Mouse (Mus musculus) midbrain, embryonic 16.5 days (tissue): ENCODE measurements around the gene Rpn1. TPM values are rescaled to one million over a fixed set of nuclear protein-coding genes. Genes with fewer than 3 reads are reported as not detected.
A peak's percentile ranks its signal among the peaks of the same experiment; 100 is the strongest.

ENCODE experiments used
- ATAC-seq: fragments of 200-750 bp; cut with Nextera tagmentation; 2 replicates; pipeline ENCODE4 v1.8.0; 2017; ENCODE audit warnings: moderate TSS enrichment
- H3K27ac ChIP-seq: fragments of 300-500 bp; sonication (generic); 2 replicates; pipeline ENCODE4 v1.5.1; 2014; ENCODE audit warnings: mild to moderate bottlenecking, low read length, mixed read lengths
- H3K27me3 ChIP-seq: fragments of 300-500 bp; sonication (generic); 2 replicates; pipeline ENCODE4 v1.6.1; 2014; ENCODE audit warnings: low read depth, low read length, mixed read lengths; ENCODE audit not compliant: control insufficient read depth, insufficient read depth
- H3K36me3 ChIP-seq: fragments of 300-500 bp; sonication (generic); 2 replicates; pipeline ENCODE4 v1.6.1; 2014; ENCODE audit warnings: mild to moderate bottlenecking, low read length, moderate library complexity, mixed read lengths; ENCODE audit not compliant: control insufficient read depth, insufficient read depth
- H3K4me1 ChIP-seq: fragments of 300-500 bp; sonication (generic); 2 replicates; pipeline ENCODE4 v1.6.1; 2014; ENCODE audit warnings: mild to moderate bottlenecking, low read length, mixed read lengths; ENCODE audit not compliant: control insufficient read depth, insufficient read depth
- H3K4me2 ChIP-seq: fragments of 300-500 bp; sonication (generic); 2 replicates; pipeline ENCODE4 v1.6.1; 2014; ENCODE audit warnings: mild to moderate bottlenecking, low read length, mixed read lengths
- H3K4me3 ChIP-seq: fragments of 300-500 bp; sonication (generic); 2 replicates; pipeline ENCODE4 v1.5.1; 2014; ENCODE audit warnings: low read depth, mild to moderate bottlenecking, low read length, moderate library complexity, mixed read lengths
- H3K9ac ChIP-seq: fragments of 300-500 bp; sonication (generic); 2 replicates; pipeline ENCODE4 v1.6.1; 2014; ENCODE audit warnings: low read depth, low read length, mixed read lengths
- H3K9me3 ChIP-seq: fragments of 300-500 bp; sonication (generic); replicated peaks from 2 replicates; pipeline ENCODE4 v1.6.1; 2014; ENCODE audit warnings: mild to moderate bottlenecking, low read length, mixed read lengths; ENCODE audit not compliant: control insufficient read depth, poor library complexity, severe bottlenecking
- whole genome bisulfite sequencing: fragments of 180-500 bp; shearing (Covaris S2); extraction: QIAGEN DNeasy Blood & Tissue Kit; methylation state at CpG from one replicate; pipeline ENCODE4 v1.1.7; 2014; 5-methylcytosine and 5-hydroxymethylcytosine counted together
- polyA plus RNA-seq: library from polyadenylated mRNA; unstranded; fragments of >200 nt; fragmentation: Nextera tagmentation; extraction: Ambion mirVana; gene quantifications from 2 replicates; pipeline ENCODE4 v1.2.1, GENCODE M21; 2015

Rpn1 gene
- polyA plus RNA-seq, 1 experiment from 2014 or later: 321 TPM

- H3K9ac ChIP-seq: peak overlapping the region; percentile 33; the same call in 1 of the 2 replicates
- no peaks in the 10 kb centered on the region for H3K36me3 ChIP-seq
- H3K4me3 ChIP-seq: peak overlapping the region; percentile 26
- H3K9me3 ChIP-seq: no peaks in the 10 kb centered on the region
- H3K27me3 ChIP-seq: no peaks in the 10 kb centered on the region
- H3K27ac ChIP-seq: no peak overlapping the region
- peaks cover 13% of the 10 kb centered on the region; the same call in 1 of the 2 replicates for H3K4me1 ChIP-seq
- WGBS: 22% methylated on average over 15 of the region's 15 CpGs
- ATAC-seq: no peak
- H3K4me2 ChIP-seq: peak overlapping the region; percentile 56
These were observed 51.9 kb downstream of the Rpn1 start for GRCm38 (mm10) chr6:88136201-88136631.

GRCm38 (mm10) chr6:88138485-88138884, 54.2 kb downstream of the Rpn1 start:
- H3K4me3 ChIP-seq: no peak overlapping the region
- H3K27me3 ChIP-seq: no peaks in the 10 kb centered on the region
- no peak for ATAC-seq
- peaks cover 5% of the 10 kb centered on the region; the same call in 1 of the 2 replicates for H3K4me1 ChIP-seq
- 92% methylated on average over 3 of the region's 3 CpGs for WGBS
- H3K4me2 ChIP-seq: no peak overlapping the region
- H3K9ac ChIP-seq: no peak overlapping the region
- H3K36me3 ChIP-seq: no peaks in the 10 kb centered on the region
- no peak overlapping the region for H3K27ac ChIP-seq
- no peaks in the 10 kb centered on the region for H3K9me3 ChIP-seq

DNA sequence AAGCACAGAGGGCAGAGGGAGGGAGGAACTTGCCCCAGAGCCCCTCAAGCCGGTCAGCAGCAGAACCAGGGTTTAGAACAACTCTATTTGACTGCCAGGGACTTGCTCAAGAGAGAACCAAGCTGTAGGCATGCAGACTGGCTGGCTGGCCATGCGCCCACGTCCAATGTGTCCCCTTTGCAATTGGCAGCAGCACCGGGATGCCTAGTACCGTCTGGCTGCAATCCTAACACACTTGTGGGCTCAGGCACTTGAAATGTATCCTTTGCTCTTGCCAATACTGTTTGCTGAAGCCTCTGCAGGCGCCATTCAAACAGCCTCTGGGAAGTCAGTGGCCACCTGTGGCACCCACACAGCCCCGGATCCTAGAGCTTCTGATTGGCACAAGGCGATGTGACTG, 56.0 kb downstream of the Rpn1 start:
- Histone ChIP-seq H3K36me3 (no peaks in the 10 kb centered on the region), H3K27ac (no peak overlapping the region), H3K9me3 (no peaks in the 10 kb centered on the region), H3K9ac (no peak overlapping the region), H3K4me2 (no peak overlapping the region), H3K4me3 (no peak overlapping the region), H3K27me3 (no peaks in the 10 kb centered on the region), H3K4me1 (peaks cover 5% of the 10 kb centered on the region; the same call in 1 of the 2 replicates)
- peak; percentile 57; the same call in 1 of the 2 replicates for ATAC-seq
- 66% methylated on average over 8 of the region's 8 CpGs for WGBS

DNA sequence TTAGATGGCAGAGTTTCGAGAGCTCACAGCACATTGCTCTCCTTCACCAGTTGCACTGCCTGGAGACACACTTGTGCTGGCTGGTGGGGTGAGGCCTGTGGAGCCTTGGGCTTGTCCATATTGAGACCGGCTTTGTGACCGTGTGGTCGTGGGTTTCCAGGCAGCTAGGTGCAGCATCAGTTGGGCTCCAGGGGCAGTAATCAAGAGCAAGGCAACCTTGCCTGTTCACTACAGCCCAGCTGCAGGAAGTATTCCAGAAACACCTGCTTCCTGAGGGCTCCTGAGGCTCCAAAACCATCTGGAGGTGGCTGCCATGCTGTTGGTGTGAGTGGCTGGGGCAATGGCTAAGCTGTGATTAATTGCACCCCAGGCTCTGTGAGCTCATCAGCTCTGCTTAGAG, 61.5 kb downstream of the Rpn1 start:
- no peak for ATAC-seq
- Histone ChIP-seq H3K36me3 (no peaks in the 10 kb centered on the region), H3K27ac (no peak overlapping the region), H3K9me3 (no peaks in the 10 kb centered on the region), H3K4me3 (no peak overlapping the region), H3K9ac (no peak overlapping the region), H3K27me3 (no peaks in the 10 kb centered on the region), H3K4me2 (no peak overlapping the region), H3K4me1 (no peaks in the 10 kb centered on the region; the same call in 1 of the 2 replicates)
- WGBS: 75% methylated on average over 4 of the region's 4 CpGs

DNA sequence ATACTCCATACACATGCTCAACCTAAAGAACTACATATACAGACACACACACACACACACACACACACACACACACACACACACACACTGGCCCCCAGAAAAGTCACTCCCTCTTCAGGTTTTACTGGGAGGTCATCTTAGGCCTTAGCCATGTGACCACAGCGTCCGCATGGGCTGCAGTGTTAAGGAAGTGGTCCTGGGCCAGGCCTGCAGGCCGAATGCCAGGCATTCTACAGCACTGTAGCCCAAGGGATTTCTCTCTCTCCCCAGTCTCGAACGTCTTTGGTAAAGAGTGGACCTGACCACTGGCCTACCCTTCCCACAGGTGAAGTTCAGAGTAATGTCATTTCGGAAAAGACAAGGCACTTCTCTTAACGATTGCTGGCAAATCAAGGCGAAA, 62.3 kb downstream of the Rpn1 start:
- Histone ChIP-seq H3K27me3 (no peaks in the 10 kb centered on the region), H3K9ac (no peak overlapping the region), H3K4me2 (no peak overlapping the region), H3K9me3 (no peaks in the 10 kb centered on the region), H3K36me3 (no peaks in the 10 kb centered on the region), H3K4me3 (no peak overlapping the region), H3K4me1 (no peaks in the 10 kb centered on the region; the same call in 1 of the 2 replicates), H3K27ac (no peak overlapping the region)
- no peak for ATAC-seq
- 84% methylated on average over 8 of the region's 8 CpGs for WGBS

- H3K36me3 ChIP-seq: no peaks in the 10 kb centered on the region
- H3K27me3 ChIP-seq: no peaks in the 10 kb centered on the region
- no peaks in the 10 kb centered on the region for H3K9me3 ChIP-seq
- no peaks in the 10 kb centered on the region; the same call in 1 of the 2 replicates for H3K4me1 ChIP-seq
- H3K27ac ChIP-seq: no peak overlapping the region
- ATAC-seq: no peak
- WGBS: 67% methylated on average over 16 of the region's 16 CpGs
- no peak overlapping the region for H3K4me2 ChIP-seq
- no peak overlapping the region for H3K9ac ChIP-seq
- H3K4me3 ChIP-seq: no peak overlapping the region
These were observed 63.2 kb downstream of the Rpn1 start for GRCm38 (mm10) chr6:88147411-88148003.

DNA sequence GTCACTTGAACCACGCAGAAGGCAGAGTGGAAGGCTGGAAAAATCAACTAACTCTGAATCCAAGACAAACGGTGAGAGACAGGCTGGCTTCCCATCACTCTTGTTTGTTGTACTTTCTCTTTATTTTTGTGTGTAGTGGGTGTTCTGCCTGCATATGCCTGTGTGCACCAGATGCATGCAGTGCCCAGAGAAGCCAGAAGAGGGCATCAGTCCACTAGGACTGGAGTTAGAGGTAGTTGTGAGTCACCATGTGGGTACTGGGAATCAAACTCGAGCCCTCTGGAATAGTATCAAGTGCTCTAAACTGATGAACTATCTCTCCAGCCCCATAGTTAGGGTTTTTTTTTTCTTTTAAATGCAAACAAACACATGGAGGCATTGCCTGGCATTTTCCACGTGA, 67.1 kb downstream of the Rpn1 start:
- Histone ChIP-seq H3K4me3 (no peak overlapping the region), H3K36me3 (no peaks in the 10 kb centered on the region), H3K9ac (no peak overlapping the region), H3K27me3 (no peaks in the 10 kb centered on the region), H3K4me1 (no peaks in the 10 kb centered on the region; the same call in 1 of the 2 replicates), H3K9me3 (no peaks in the 10 kb centered on the region), H3K4me2 (no peak overlapping the region), H3K27ac (no peak overlapping the region)
- WGBS: 84% methylated on average over 4 of the region's 4 CpGs
- ATAC-seq: no peak

- Histone ChIP-seq H3K4me1 (no peaks in the 10 kb centered on the region; the same call in 1 of the 2 replicates), H3K4me3 (no peak overlapping the region), H3K27me3 (no peaks in the 10 kb centered on the region), H3K27ac (no peak overlapping the region), H3K9me3 (no peaks in the 10 kb centered on the region), H3K9ac (no peak overlapping the region), H3K4me2 (no peak overlapping the region), H3K36me3 (no peaks in the 10 kb centered on the region)
- 87% methylated on average over 14 of the region's 14 CpGs for WGBS
- no peak for ATAC-seq
These were observed 67.9 kb downstream of the Rpn1 start for GRCm38 (mm10) chr6:88152127-88152705.

GRCm38 (mm10) chr6:88152979-88153378, 68.7 kb downstream of the Rpn1 start:
- Histone ChIP-seq H3K27me3 (no peaks in the 10 kb centered on the region), H3K4me3 (no peak overlapping the region), H3K36me3 (no peaks in the 10 kb centered on the region), H3K4me2 (no peak overlapping the region), H3K4me1 (no peaks in the 10 kb centered on the region), H3K9me3 (no peaks in the 10 kb centered on the region), H3K27ac (no peak overlapping the region), H3K9ac (no peak overlapping the region)
- no peak for ATAC-seq
- 75% methylated on average over 6 of the region's 6 CpGs for WGBS
